Mouse (Mus musculus): ENCODE measurements around the gene AV320801. TPM values are rescaled to one million over a fixed set of nuclear protein-coding genes. Genes with fewer than 3 reads are reported as not detected.
"Not testable (repeated sequence)": the region's sequence is repeated elsewhere in the genome, so short reads cannot be mapped to it uniquely, and the experiment has no call there.

Gene AV320801
- under 1 TPM in 1 of 2 experiments, not detected in 1; 0.12 TPM for polyA plus RNA-seq (2017; shearing (Covaris generic))

GRCm38 (mm10) chrX:135494288-135494687 is at the start of gene AV320801:
TSS of gene AV320801 (plus strand) at chrX:135494588.
- ATAC-seq: not testable (repeated sequence)

GRCm38 (mm10) chrX:135464160-135464559 is 30.2 kb upstream of the AV320801 start:
- ATAC-seq: not testable (repeated sequence)

DNA sequence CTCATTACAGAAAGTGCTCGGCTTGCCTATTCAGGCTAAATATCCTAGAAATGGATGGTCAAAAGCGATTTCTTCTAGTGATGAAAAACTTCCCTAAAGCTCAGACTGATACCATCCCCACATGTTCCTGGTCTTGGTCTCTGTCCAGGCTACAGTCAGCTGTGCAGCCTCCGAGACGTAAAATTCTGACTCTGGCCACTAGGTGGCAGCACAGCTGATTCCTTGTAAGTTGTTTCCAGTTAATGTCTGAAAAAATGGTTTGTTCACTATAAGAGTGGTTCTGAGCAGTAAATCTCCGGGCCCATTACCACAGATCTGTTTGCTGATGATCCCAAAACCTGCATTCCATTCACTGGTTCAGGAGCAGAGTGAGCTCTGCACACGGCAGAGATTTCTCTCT is 12.5 kb upstream of the AV320801 start:
- ATAC-seq: not testable (repeated sequence)

DNA sequence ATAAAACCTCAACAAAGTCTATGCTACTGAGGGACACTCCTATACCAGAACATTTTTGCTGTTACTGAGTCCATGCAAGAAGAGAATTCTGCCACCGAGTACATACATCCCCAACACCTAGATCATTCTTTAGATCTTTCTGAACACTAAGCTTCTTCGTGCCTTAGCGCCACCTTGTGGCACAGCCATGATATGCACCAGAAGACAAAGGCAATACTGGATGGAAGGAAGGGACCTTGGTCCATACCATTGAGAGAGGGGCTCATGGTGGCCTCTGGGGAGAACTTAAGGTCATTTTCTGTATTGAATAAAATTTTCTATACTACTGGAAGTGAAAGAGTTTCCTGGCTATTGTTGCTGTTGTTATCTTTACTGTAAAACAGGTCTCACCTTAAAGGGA is 11.2 kb upstream of the AV320801 start:
- not testable (repeated sequence) for ATAC-seq

Other genes starting within 250 kb of the AV320801 start
- gene Pramel3, start 192.3 kb upstream of the AV320801 start, polyA plus RNA-seq (2017; shearing (Covaris generic)): not detected
- not detected for gene Gm5128, start 121.3 kb upstream of the AV320801 start, polyA plus RNA-seq (2017; shearing (Covaris generic))
- gene Gm7903, start 60.8 kb upstream of the AV320801 start, polyA plus RNA-seq (2017; shearing (Covaris generic)): not detected
- gene Nxf7, start 104.2 kb downstream of the AV320801 start, polyA plus RNA-seq (2017; shearing (Covaris generic)): not detected
- gene Prame, start 133.1 kb downstream of the AV320801 start, polyA plus RNA-seq (2017; shearing (Covaris generic)): not detected
- not detected for gene Tcp11x2, start 199.2 kb downstream of the AV320801 start, polyA plus RNA-seq (2017; shearing (Covaris generic))
- not detected for gene Tmsb15a, start 230.7 kb downstream of the AV320801 start, polyA plus RNA-seq (2017; shearing (Covaris generic))
- gene Armcx5, start 248.1 kb downstream of the AV320801 start, polyA plus RNA-seq (2017; shearing (Covaris generic)): 10 to 100 TPM; 10.1 to 10.7 TPM
- gene Gprasp1, start 248.1 kb downstream of the AV320801 start, polyA plus RNA-seq (2017; shearing (Covaris generic)): 10 to 100 TPM; 16.4 to 18.1 TPM